Mouse (Mus musculus) left cerebral cortex, adult 2 months (tissue): ENCODE results near the gene Xndc1. TPM values are rescaled to one million over a fixed set of nuclear protein-coding genes. Genes with fewer than 3 reads are reported as not detected.
A peak's percentile ranks its signal among the peaks of the same experiment; 100 is the strongest.

Experiments
- DNase-seq, 2 experiments: peaks; one replicate each; pipeline ENCODE4 v3.0.0; 2021 to 2022; ENCODE audit warnings: low spot score in 2 of 2, mixed read lengths in 1 of 2; ENCODE audit errors: extremely low spot score in 1 of 2
- H3K27ac ChIP-seq: fragments of 200-600 bp; 2 replicates; pipeline ENCODE4 v1.8.1; 2022
- H3K4me3 ChIP-seq: fragments of 200-600 bp; 2 replicates; pipeline ENCODE4 v1.8.1; 2022
- CTCF ChIP-seq: fragments of 200-600 bp; IDR thresholded peaks from 2 replicates; pipeline ENCODE4 v1.8.1; 2022; ENCODE audit warnings: antibody characterized with exemption, mild to moderate bottlenecking, moderate library complexity
- intact Hi-C: fragments of 180-260 bp; cut with DNase I; formaldehyde crosslinking; loops from one replicate; pipeline ENCODE4 v1.15.1; 2025
- total RNA-seq, 2 experiments: library from RNA; stranded (reverse); gene quantifications; 2 replicates each; pipeline ENCODE4 v1.2.3; 2021

Xndc1 gene
- total RNA-seq, 2 experiments from 2014 or later: 25.6 to 28.2 TPM

DNA sequence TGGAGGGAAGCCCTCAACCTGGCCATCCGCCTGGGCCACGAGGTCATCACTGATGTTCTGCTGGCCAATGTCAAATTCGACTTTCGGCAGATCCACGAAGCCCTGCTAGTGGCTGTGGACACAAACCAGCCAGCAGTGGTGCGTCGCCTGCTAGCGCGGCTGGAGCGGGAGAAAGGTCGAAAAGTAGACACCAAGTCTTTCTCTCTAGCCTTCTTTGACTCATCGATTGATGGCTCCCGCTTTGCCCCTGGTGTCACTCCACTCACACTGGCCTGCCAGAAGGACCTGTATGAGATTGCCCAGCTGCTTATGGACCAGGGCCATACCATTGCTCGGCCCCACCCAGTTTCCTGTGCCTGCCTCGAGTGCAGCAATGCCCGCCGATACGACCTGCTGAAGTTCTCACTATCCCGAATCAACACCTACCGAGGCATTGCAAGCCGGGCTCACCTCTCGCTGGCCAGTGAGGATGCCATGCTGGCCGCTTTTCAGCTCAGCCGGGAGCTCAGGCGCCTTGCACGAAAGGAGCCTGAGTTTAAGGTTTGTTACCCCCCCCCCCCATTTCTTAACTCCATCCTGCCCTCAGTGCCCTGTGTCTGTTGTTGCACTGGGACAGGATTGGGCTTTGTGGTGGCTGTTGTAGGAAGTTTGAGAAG is 18.9 kb downstream of the Xndc1 start:
- no peak for DNase-seq
- no peak for TF ChIP-seq CTCF
- Histone ChIP-seq H3K27ac (no peak overlapping the region), H3K4me3 (no peak overlapping the region)
- intact Hi-C loops: no loop called here

DNA sequence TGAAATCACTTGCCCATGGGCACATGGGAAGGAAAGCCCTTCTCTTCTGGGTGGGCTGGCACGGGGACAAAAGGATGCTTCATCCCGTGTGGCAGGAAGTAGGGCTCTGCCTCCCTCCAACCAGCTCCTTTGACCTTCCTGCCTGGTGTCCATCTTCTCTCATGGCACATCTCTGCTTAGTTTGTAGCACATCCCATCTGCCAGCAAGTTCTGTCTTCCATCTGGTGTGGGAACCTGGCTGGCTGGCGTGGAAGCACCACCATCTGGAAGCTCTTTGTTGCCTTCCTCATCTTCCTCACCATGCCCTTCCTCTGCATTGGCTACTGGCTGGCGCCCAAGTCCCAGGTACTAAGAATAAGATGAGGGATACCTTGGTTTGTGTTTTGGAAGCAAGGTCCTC is 22.0 kb downstream of the Xndc1 start:
- no peak for TF ChIP-seq CTCF
- intact Hi-C loops: no loop called here
- H3K27ac ChIP-seq: no peak overlapping the region
- no peak overlapping the region for H3K4me3 ChIP-seq
- peak in 1 of 2 experiments; percentile 24 for DNase-seq

DNA sequence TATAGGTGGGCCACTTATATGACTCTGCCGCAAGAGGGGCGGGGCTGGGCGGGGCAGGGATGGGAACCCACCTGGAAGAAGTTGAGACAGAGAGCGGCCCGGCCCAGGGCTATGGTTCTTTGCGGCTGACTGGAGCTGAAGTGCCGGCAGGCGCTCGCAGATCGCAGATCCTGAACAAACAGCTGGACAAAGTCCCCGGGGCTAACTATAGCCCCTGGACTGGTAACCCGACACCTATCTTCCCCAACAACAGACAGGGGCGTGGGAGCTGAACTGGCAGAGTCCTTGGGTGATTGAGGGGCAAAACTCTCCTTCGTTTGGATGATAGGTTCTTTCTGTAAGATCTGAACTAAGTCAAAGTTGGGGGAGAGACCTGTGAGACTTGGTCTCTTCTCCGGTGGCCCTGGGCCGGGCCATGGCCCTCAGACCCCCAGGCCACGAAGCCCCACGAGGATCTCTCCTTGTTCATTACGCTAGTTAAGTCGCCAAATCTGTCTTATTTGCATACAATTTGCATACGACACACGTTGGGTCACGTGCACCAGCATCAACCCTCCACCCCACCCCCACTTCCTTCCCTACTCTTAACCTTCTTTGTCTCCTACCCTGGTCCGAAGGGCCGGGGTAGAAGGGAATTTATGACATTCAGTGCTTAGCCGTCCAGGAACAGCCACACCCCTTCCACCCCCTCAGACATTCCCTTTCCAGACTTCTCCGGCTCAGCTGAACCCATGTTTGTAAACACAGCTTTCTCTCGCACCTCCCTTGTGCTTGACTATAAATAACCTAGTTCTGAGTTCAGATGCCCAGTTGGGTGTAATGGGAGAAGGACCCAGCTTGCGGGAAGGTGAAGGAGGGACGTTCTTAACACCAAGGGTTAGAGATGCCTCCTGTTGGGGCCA is 34.7 kb downstream of the Xndc1 start:
- Histone ChIP-seq H3K27ac (no peak overlapping the region), H3K4me3 (no peak overlapping the region)
- no peak for TF ChIP-seq CTCF
- DNase-seq: no peak
- intact Hi-C loops: no loop called here

- no peak for TF ChIP-seq CTCF
- intact Hi-C loops: no loop called here
Measured at GRCm38 (mm10) chr7:102100868-102101267, 35.6 kb downstream of the Xndc1 start.

DNA sequence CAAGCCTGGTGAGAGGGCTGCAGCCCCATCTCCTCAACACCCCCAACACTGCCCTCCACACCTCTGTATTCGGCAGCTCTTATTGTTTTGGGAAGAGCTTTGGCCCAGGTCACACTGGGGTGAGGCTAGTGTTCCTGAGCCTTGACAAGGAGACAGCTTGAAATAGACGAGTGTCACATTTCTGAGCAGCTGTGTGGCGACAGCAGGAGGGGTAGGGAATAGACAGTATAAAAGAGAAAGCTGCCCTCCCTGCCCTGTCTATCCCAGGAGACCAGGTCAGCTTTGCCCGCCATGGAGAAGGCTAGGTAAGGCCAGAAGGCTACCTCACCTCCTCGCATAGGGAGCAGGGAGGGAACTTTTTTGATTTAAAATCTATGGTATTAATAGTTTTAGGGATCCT is 36.2 kb downstream of the Xndc1 start, which contains the start of gene Art1:
Art1 (plus strand) TSS at position 257 of the 400 bp plus-strand sequence.
- no peak for DNase-seq
- intact Hi-C loops: no loop called here
- TF ChIP-seq CTCF: no peak
- Histone ChIP-seq H3K27ac (no peak within 1 kb of the TSS), H3K4me3 (no peak within 1 kb of the TSS)

More at GRCm38 (mm10) chr7:102100868-102101267, 35.6 kb downstream of the Xndc1 start:
- Histone ChIP-seq H3K27ac (no peak overlapping the region), H3K4me3 (no peak overlapping the region)
- DNase-seq: no peak

DNA sequence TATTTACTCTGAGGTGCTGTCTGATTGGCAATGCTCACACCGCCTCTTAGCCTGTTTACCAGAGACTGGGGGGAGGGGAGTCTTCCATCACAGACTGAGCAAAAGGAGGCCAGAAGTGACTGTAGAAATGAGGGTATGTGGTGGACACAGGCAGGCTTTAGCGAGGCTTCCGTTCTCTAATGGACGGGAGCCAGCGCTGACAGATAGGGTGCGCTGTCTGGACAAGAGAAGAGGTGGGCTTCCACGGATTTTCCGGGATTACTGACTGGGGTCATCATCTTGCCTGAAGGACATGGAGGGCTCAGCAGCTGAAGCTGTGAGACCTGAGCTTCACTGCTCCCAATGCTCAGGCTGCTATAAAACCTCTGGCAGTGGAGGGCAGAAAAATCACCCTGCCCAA is 36.9 kb downstream of the Xndc1 start:
- intact Hi-C loops: no loop called here
- Histone ChIP-seq H3K27ac (no peak overlapping the region), H3K4me3 (no peak overlapping the region)
- no peak for TF ChIP-seq CTCF
- DNase-seq: no peak

- intact Hi-C loops: no loop called here
- TF ChIP-seq CTCF: no peak
- Histone ChIP-seq H3K27ac (no peak overlapping the region), H3K4me3 (no peak overlapping the region)
- no peak for DNase-seq
Measured at GRCm38 (mm10) chr7:102102696-102103095, 37.4 kb downstream of the Xndc1 start.

DNA sequence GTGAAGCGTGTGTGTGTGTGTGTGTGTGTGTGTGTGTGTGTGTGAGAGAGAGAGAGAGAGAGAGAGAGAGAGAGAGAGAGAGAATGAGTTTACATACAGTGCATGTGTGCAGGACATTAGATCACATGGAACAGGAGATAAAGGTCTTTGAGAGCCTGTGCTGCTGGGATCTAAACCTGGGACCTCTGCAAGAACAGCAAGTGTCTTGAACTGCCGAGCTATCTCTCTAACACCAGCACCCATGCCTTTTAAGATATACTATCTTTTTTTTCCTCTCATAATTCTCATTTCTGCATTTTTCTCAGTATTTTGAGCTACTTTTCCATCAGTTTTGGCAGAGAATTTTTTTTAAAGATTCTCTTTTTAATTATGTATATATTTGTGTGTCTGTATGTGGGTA is 38.2 kb downstream of the Xndc1 start:
- Histone ChIP-seq H3K4me3 (no peak overlapping the region), H3K27ac (no peak overlapping the region)
- DNase-seq: no peak
- TF ChIP-seq CTCF: no peak
- intact Hi-C loops: no loop called here

GRCm38 (mm10) chr7:102104126-102104525 is 38.8 kb downstream of the Xndc1 start:
- no peak for TF ChIP-seq CTCF
- Histone ChIP-seq H3K27ac (no peak overlapping the region), H3K4me3 (no peak overlapping the region)
- no peak for DNase-seq
- intact Hi-C loops: no loop called here

GRCm38 (mm10) chr7:102106700-102107141 is 41.4 kb downstream of the Xndc1 start:
- no peak for DNase-seq
- intact Hi-C loops: no loop called here
- no peak overlapping the region for H3K4me3 ChIP-seq
- no peak for TF ChIP-seq CTCF
- H3K27ac ChIP-seq: no peak overlapping the region

DNA sequence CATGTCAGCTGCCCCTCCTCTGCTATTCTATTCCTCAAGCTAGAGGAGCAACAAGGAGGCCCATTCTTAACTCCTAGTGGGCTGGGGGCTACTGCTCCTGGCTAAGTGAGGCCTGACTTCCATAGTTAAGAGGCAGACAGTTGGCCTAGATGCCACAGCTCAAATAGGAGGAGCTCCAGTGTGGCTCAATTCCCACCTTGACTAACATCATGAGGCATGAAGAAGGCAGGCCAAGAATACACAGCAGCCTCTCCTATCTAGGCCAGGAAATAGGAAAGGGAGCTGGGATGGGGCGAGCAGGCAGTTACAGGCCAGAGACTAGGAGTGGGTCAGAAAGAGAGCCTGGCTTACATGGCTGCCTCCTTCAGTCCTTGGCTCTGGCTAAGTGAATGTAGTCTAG is 42.9 kb downstream of the Xndc1 start:
- intact Hi-C loops: no loop called here
- no peak for TF ChIP-seq CTCF
- Histone ChIP-seq H3K4me3 (no peak overlapping the region), H3K27ac (no peak overlapping the region)
- no peak for DNase-seq

- DNase-seq: no peak
- intact Hi-C loops: no loop called here
- H3K4me3 ChIP-seq: no peak within 1 kb of the TSS
- no peak within 1 kb of the TSS for H3K27ac ChIP-seq
- no peak for TF ChIP-seq CTCF
Measured at GRCm38 (mm10) chr7:102109171-102109570, 43.9 kb downstream of the Xndc1 start, which contains the start of gene Art5. TSS of gene Art5 (minus strand) at chr7:102109489.

- Histone ChIP-seq H3K27ac (no peak overlapping the region), H3K4me3 (no peak overlapping the region)
- intact Hi-C loops: no loop called here
- DNase-seq: no peak
- no peak for TF ChIP-seq CTCF
Measured at GRCm38 (mm10) chr7:102109746-102110145, 44.4 kb downstream of the Xndc1 start.
